Mouse (Mus musculus) liver, postnatal 0 days (tissue): ENCODE measurements around the gene Repin1.

Source experiments
- CTCF ChIP-seq: sonication (generic); IDR thresholded peaks from 2 replicates; pipeline ENCODE4 v1.5.1; 2016; ENCODE audit warnings: antibody characterized with exemption, low read depth
- EP300 ChIP-seq: IDR thresholded peaks from 2 replicates; pipeline ENCODE4 v1.6.1; 2016; ENCODE audit warnings: antibody characterized with exemption, low read depth, mild to moderate bottlenecking

DNA sequence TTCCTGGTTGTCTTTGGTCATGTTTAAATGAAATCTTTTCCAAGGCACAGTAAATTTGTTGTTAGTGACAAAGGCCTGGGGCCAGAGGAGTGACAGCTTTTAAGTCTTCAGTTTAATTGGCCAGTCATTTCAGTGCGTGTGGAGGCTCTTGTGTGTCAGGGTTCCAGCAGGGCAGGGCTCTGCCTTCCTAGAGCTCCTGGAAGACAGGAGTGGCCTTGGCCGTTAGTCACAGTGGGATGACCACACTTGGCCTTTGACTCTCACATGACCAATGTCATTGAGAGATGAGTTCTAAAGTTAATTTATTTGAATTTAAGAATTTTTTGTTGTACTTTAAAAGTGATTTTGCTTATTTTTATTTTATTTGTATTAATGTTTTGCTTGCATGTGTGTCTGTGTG lies 14.4 kb downstream of the Repin1 start:
- TF ChIP-seq EP300 = no peak
- no peak for TF ChIP-seq CTCF
